Comparison of ENCODE assay signal across 21 mouse cellular contexts in genomic region chr2:107063260-107063659, GRCm38 (mm10). TPM values are rescaled to one million over a fixed set of nuclear protein-coding genes. Genes with fewer than 3 reads are reported as not detected.
"Had no signal": no experiment of that assay in that cellular context is flagged by ENCODE, and none has a peak within 500 bp of the region (broad histone marks: within the 10 kb centered on the region; RNA-seq: fewer than 3 reads in every experiment).

No protein-coding gene starts in this region.

- DNase-seq: kidney, adult 8-10 months; kidney, postnatal 4 days; lung, adult 2 months; lung, postnatal 14 days; right cerebral cortex, postnatal 14 days; thymus, adult 18-20 months; thymus, postnatal 25 days had no signal

- H3K9me3 ChIP-seq: liver, embryonic 15.5 days; megakaryocyte, embryonic 14.5 days; midbrain, embryonic 12.5 days had no signal

- H3K4me1 ChIP-seq: liver, embryonic 15.5 days; megakaryocyte, embryonic 14.5 days had no signal

- H3K36me3 ChIP-seq: liver, embryonic 15.5 days; midbrain, embryonic 12.5 days had no signal

- ATAC-seq: intestine, postnatal 0 days had no signal

- H3K9ac ChIP-seq: liver, embryonic 15.5 days; midbrain, embryonic 12.5 days had no signal

- H3K27me3 ChIP-seq: liver, embryonic 15.5 days; megakaryocyte, embryonic 14.5 days; midbrain, embryonic 12.5 days had no signal

- H3K4me3 ChIP-seq: layer of hippocampus, adult 2 months; liver, embryonic 15.5 days; megakaryocyte, embryonic 14.5 days; midbrain, embryonic 12.5 days had no signal

- H3K27ac ChIP-seq: kidney, postnatal 0 days; layer of hippocampus, adult 2 months; liver, embryonic 15.5 days; macrophage; midbrain, embryonic 12.5 days had no signal

- H3K4me2 ChIP-seq: liver, embryonic 11.5 days; liver, embryonic 15.5 days; midbrain, embryonic 12.5 days had no signal

RNA-seq across cellular contexts. Expression of gene Fshb, which starts 3.8 kb away (rescaled TPM):
- total RNA-seq: layer of hippocampus, adult 2 months; layer of hippocampus, postnatal 10 days; left cerebral cortex, postnatal 36 days had no signal
- polyA plus RNA-seq: intestine, postnatal 0 days; kidney, postnatal 0 days; limb, embryonic 14.5 days; liver, embryonic 11.5 days; liver, embryonic 15.5 days; lung, adult 2 months; macrophage; midbrain, embryonic 12.5 days; neural tube, embryonic 14.5 days; small intestine, adult 2 months; urinary bladder, adult 2 months had no signal
